Comparison of ENCODE assay signal across 13 mouse cellular contexts in the genomic region with DNA sequence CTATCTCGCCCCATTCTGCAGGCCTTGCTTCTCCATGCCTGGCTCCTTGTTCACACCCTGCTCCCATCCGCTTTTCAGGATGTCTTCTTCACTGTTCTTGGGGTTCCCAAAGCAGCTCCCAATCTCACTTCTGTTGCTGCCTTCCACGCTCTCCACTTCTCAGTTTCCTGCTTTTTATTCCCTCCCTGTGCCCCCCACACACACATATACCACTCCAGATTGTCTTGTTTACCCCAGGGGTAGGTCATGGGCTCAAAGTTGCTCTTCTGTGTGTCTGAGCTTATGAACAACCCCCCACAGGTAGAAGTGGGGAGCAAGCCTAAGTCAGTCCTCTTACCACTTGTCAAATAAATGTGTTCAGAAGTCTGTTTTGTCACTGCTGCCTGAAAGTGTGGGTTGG. TPM values are rescaled to one million over a fixed set of nuclear protein-coding genes. Genes with fewer than 3 reads are reported as not detected.
A peak's percentile ranks its signal among the peaks of the same experiment; 100 is the strongest.
DNase-seq lines count a peak whose midpoint lies in the region; ATAC-seq and TF ChIP-seq lines count a peak whose summit lies in the region.
"Had no signal": no experiment of that assay in that cellular context is flagged by ENCODE, and none has a peak within 500 bp of the region (broad histone marks: within the 10 kb centered on the region; RNA-seq: fewer than 3 reads in every experiment).

No protein-coding gene starts in this region.

- H3K9me3 ChIP-seq in hindbrain, embryonic 11.5 days (ENCODE audit: control insufficient read depth, low read length) = no peaks in the 10 kb centered on the region
- H3K9me3 ChIP-seq in hindbrain, postnatal 0 days (ENCODE audit: low read length) = no peaks in the 10 kb centered on the region
- no peaks in the 10 kb centered on the region for H3K9me3 ChIP-seq in embryonic facial prominence, embryonic 15.5 days (replicated peaks)
- no peaks in the 10 kb centered on the region for H3K9me3 ChIP-seq in hindbrain, embryonic 12.5 days (replicated peaks)
- H3K9me3 ChIP-seq in neural tube, embryonic 12.5 days = no peaks in the 10 kb centered on the region
- H3K9me3 ChIP-seq: lung, embryonic 15.5 days had no signal

- no peak for ATAC-seq in hindbrain, embryonic 11.5 days (ENCODE audit: low FRiP score)
- no peak for ATAC-seq in hindbrain, postnatal 0 days
- ATAC-seq in embryonic facial prominence, embryonic 15.5 days (ENCODE audit: insufficient number of reproducible peaks, low FRiP score, low TSS enrichment, low read depth) = no peak
- no peak for ATAC-seq in hindbrain, embryonic 12.5 days (ENCODE audit: low FRiP score)
- no peak for ATAC-seq in neural tube, embryonic 12.5 days (ENCODE audit: low FRiP score, low read depth)

- no peak overlapping the region for H3K4me3 ChIP-seq in hindbrain, embryonic 11.5 days (ENCODE audit: low read depth, low read length)
- H3K4me3 ChIP-seq in hindbrain, postnatal 0 days (ENCODE audit: low read length) = no peak overlapping the region
- H3K4me3 ChIP-seq in embryonic facial prominence, embryonic 15.5 days (replicated peaks) = no peak overlapping the region
- H3K4me3 ChIP-seq in hindbrain, embryonic 12.5 days = no peak overlapping the region
- H3K4me3 ChIP-seq in neural tube, embryonic 12.5 days = no peak overlapping the region

- H3K9ac ChIP-seq in hindbrain, embryonic 11.5 days (ENCODE audit: low read depth, low read length) = no peak overlapping the region
- H3K9ac ChIP-seq in hindbrain, postnatal 0 days (replicated peaks; ENCODE audit: low read length) = no peak overlapping the region
- H3K9ac ChIP-seq in embryonic facial prominence, embryonic 15.5 days = no peak overlapping the region
- H3K9ac ChIP-seq in hindbrain, embryonic 12.5 days = no peak overlapping the region
- no peak overlapping the region for H3K9ac ChIP-seq in neural tube, embryonic 12.5 days

- WGBS in hindbrain, embryonic 11.5 days = 64% methylated on average over 3 of the region's 3 CpGs
- WGBS in hindbrain, postnatal 0 days = 78% methylated on average over 3 of the region's 3 CpGs
- WGBS in embryonic facial prominence, embryonic 15.5 days = 78% methylated on average over 3 of the region's 3 CpGs
- 68% methylated on average over 3 of the region's 3 CpGs for WGBS in hindbrain, embryonic 12.5 days
- 81% methylated on average over 3 of the region's 3 CpGs for WGBS in neural tube, embryonic 12.5 days

- 0 out of 2 replicates have a peak overlapping the region, but pooled peaks have one; percentile 90 for H3K4me2 ChIP-seq in hindbrain, embryonic 11.5 days (replicated peaks; ENCODE audit: low read depth, low read length)
- H3K4me2 ChIP-seq in hindbrain, postnatal 0 days (ENCODE audit: low read depth, low read length) = no peak overlapping the region; the same call in 1 of the 2 replicates
- 0 out of 2 replicates have a peak overlapping the region, but pooled peaks have one; percentile 92 for H3K4me2 ChIP-seq in embryonic facial prominence, embryonic 15.5 days (replicated peaks)
- 0 out of 2 replicates have a peak overlapping the region, but pooled peaks have one; percentile 2 for H3K4me2 ChIP-seq in hindbrain, embryonic 12.5 days (replicated peaks)
- peak overlapping the region; percentile 93; the same call in 1 of the 2 replicates for H3K4me2 ChIP-seq in neural tube, embryonic 12.5 days (replicated peaks)

- TF ChIP-seq CTCF in hindbrain, postnatal 0 days (IDR thresholded peaks at IDR 0.05; ENCODE audit: low read depth) = no peak

- H3K4me1 ChIP-seq in hindbrain, embryonic 11.5 days (replicated peaks; ENCODE audit: control insufficient read depth, insufficient read depth, low read length) = peaks cover 19% of the 10 kb centered on the region
- H3K4me1 ChIP-seq in hindbrain, postnatal 0 days (ENCODE audit: insufficient read depth, low read length) = peaks cover 45% of the 10 kb centered on the region
- H3K4me1 ChIP-seq in embryonic facial prominence, embryonic 15.5 days = peaks cover 64% of the 10 kb centered on the region
- H3K4me1 ChIP-seq in hindbrain, embryonic 12.5 days = peaks cover 66% of the 10 kb centered on the region
- peaks cover 74% of the 10 kb centered on the region for H3K4me1 ChIP-seq in neural tube, embryonic 12.5 days

- H3K27ac ChIP-seq in hindbrain, embryonic 11.5 days (ENCODE audit: low read depth, low read length) = no peak overlapping the region
- H3K27ac ChIP-seq in hindbrain, postnatal 0 days = no peak overlapping the region
- H3K27ac ChIP-seq in embryonic facial prominence, embryonic 15.5 days (replicated peaks) = no peak overlapping the region
- H3K27ac ChIP-seq in hindbrain, embryonic 12.5 days = no peak overlapping the region
- H3K27ac ChIP-seq in neural tube, embryonic 12.5 days = no peak overlapping the region
- H3K27ac ChIP-seq: lung, embryonic 15.5 days had no signal

- DNase-seq in hindbrain, embryonic 11.5 days (ENCODE audit: low spot score) = no peak
- DNase-seq in hindbrain, postnatal 0 days (ENCODE audit: low spot score) = no peak
- no peak for DNase-seq in frontal cortex, adult 2 months (ENCODE audit: extremely low spot score in 1 of 2, low spot score in 1 of 2)
- no peak for DNase-seq in thymus, postnatal 10 days (ENCODE audit: low spot score in 2 of 2)
- DNase-seq: adrenal gland, postnatal 25 days; embryo, embryonic 11 days; kidney, adult 2 months had no signal

- peaks cover 16% of the 10 kb centered on the region; the same call in 1 of the 2 replicates for H3K27me3 ChIP-seq in hindbrain, embryonic 11.5 days (ENCODE audit: control insufficient read depth, insufficient read depth, low read length)
- no peaks in the 10 kb centered on the region for H3K27me3 ChIP-seq in hindbrain, postnatal 0 days (ENCODE audit: insufficient read depth, low read length)
- H3K27me3 ChIP-seq in embryonic facial prominence, embryonic 15.5 days = peaks cover 12% of the 10 kb centered on the region
- peaks cover 32% of the 10 kb centered on the region for H3K27me3 ChIP-seq in hindbrain, embryonic 12.5 days
- peaks cover 27% of the 10 kb centered on the region for H3K27me3 ChIP-seq in neural tube, embryonic 12.5 days (replicated peaks)
- H3K27me3 ChIP-seq: CH12.LX had no signal

- H3K36me3 ChIP-seq in hindbrain, embryonic 11.5 days (ENCODE audit: control insufficient read depth, insufficient read depth, low read length) = no peaks in the 10 kb centered on the region
- H3K36me3 ChIP-seq in hindbrain, postnatal 0 days (ENCODE audit: insufficient read depth, low read length) = no peaks in the 10 kb centered on the region
- H3K36me3 ChIP-seq in embryonic facial prominence, embryonic 15.5 days = 0 out of 2 replicates have a peak, but pooled peaks cover 4% of the 10 kb centered on the region
- 0 out of 2 replicates have a peak, but pooled peaks cover 3% of the 10 kb centered on the region for H3K36me3 ChIP-seq in hindbrain, embryonic 12.5 days
- 0 out of 2 replicates have a peak, but pooled peaks cover 6% of the 10 kb centered on the region for H3K36me3 ChIP-seq in neural tube, embryonic 12.5 days
- H3K36me3 ChIP-seq: lung, embryonic 15.5 days had no signal

RNA-seq across cellular contexts. Expression of gene Lix1l, which starts 1.5 kb away (rescaled TPM):
- 7.1 and 7.8 TPM in 2 replicates for polyA plus RNA-seq in hindbrain, embryonic 11.5 days (2014; fragmentation: Nextera tagmentation; extraction: Ambion mirVana)
- 45.0 and 48.4 TPM in 2 replicates for total RNA-seq in hindbrain, postnatal 0 days (2014; rRNA removed)
- 3.9 and 5.2 TPM in 2 replicates for polyA plus RNA-seq in hindbrain, postnatal 0 days (2015; fragmentation: Nextera tagmentation; extraction: Ambion mirVana)
- polyA plus RNA-seq in embryonic facial prominence, embryonic 15.5 days (2015; fragmentation: Nextera tagmentation; extraction: Ambion mirVana) = 8.7 and 10.1 TPM in 2 replicates
- 6.6 and 7.3 TPM in 2 replicates for polyA plus RNA-seq in hindbrain, embryonic 12.5 days (2016; fragmentation: Nextera tagmentation; extraction: Ambion mirVana)
- 6.7 and 7.2 TPM in 2 replicates for polyA plus RNA-seq in neural tube, embryonic 12.5 days (2016; fragmentation: Nextera tagmentation; extraction: Ambion mirVana)
- polyA plus RNA-seq in frontal cortex, adult 2 months (2012; rRNA removed) = 30.3 and 30.7 TPM in 2 replicates

RNA-seq across cellular contexts. Expression of gene Ankrd34a, which starts 3.0 kb away (rescaled TPM):
- 2.0 and 2.4 TPM in 2 replicates for polyA plus RNA-seq in hindbrain, embryonic 11.5 days (2014; fragmentation: Nextera tagmentation; extraction: Ambion mirVana)
- 26.4 and 29.6 TPM in 2 replicates for total RNA-seq in hindbrain, postnatal 0 days (2014; rRNA removed)
- 14.2 and 15.3 TPM in 2 replicates for polyA plus RNA-seq in hindbrain, postnatal 0 days (2015; fragmentation: Nextera tagmentation; extraction: Ambion mirVana)
- polyA plus RNA-seq in embryonic facial prominence, embryonic 15.5 days (2015; fragmentation: Nextera tagmentation; extraction: Ambion mirVana) = 2.2 and 3.0 TPM in 2 replicates
- 4.6 and 5.1 TPM in 2 replicates for polyA plus RNA-seq in hindbrain, embryonic 12.5 days (2016; fragmentation: Nextera tagmentation; extraction: Ambion mirVana)
- polyA plus RNA-seq in neural tube, embryonic 12.5 days (2016; fragmentation: Nextera tagmentation; extraction: Ambion mirVana) = 5.3 and 5.6 TPM in 2 replicates
- 50.2 and 57.4 TPM in 2 replicates for polyA plus RNA-seq in frontal cortex, adult 2 months (2012; rRNA removed)

RNA-seq across cellular contexts. Expression of gene Polr3gl, which starts 5.4 kb away (rescaled TPM):
- polyA plus RNA-seq in hindbrain, embryonic 11.5 days (2014; fragmentation: Nextera tagmentation; extraction: Ambion mirVana) = 15.4 and 16.6 TPM in 2 replicates
- total RNA-seq in hindbrain, postnatal 0 days (2014; rRNA removed) = 10.7 and 11.2 TPM in 2 replicates
- 31.9 and 32.9 TPM in 2 replicates for polyA plus RNA-seq in hindbrain, postnatal 0 days (2015; fragmentation: Nextera tagmentation; extraction: Ambion mirVana)
- 43.6 and 48.5 TPM in 2 replicates for polyA plus RNA-seq in embryonic facial prominence, embryonic 15.5 days (2015; fragmentation: Nextera tagmentation; extraction: Ambion mirVana)
- 40.0 and 42.3 TPM in 2 replicates for polyA plus RNA-seq in hindbrain, embryonic 12.5 days (2016; fragmentation: Nextera tagmentation; extraction: Ambion mirVana)
- 40.3 and 40.9 TPM in 2 replicates for polyA plus RNA-seq in neural tube, embryonic 12.5 days (2016; fragmentation: Nextera tagmentation; extraction: Ambion mirVana)
- polyA plus RNA-seq in frontal cortex, adult 2 months (2012; rRNA removed) = 67.3 and 84.3 TPM in 2 replicates

RNA-seq across cellular contexts. Expression of gene Gm16253, which starts 22.6 kb away (rescaled TPM):
- polyA plus RNA-seq in hindbrain, embryonic 11.5 days (2014; fragmentation: Nextera tagmentation; extraction: Ambion mirVana) = 0.46 and 0.70 TPM in 2 replicates
- not detected in 2 replicates for total RNA-seq in hindbrain, postnatal 0 days (2014; rRNA removed)
- polyA plus RNA-seq in hindbrain, postnatal 0 days (2015; fragmentation: Nextera tagmentation; extraction: Ambion mirVana) = 0.48 and 0.96 TPM in 2 replicates
- polyA plus RNA-seq in embryonic facial prominence, embryonic 15.5 days (2015; fragmentation: Nextera tagmentation; extraction: Ambion mirVana) = 1.5 and 2.0 TPM in 2 replicates
- polyA plus RNA-seq in hindbrain, embryonic 12.5 days (2016; fragmentation: Nextera tagmentation; extraction: Ambion mirVana) = 1.3 and 1.7 TPM in 2 replicates
- 1.6 and 3.0 TPM in 2 replicates for polyA plus RNA-seq in neural tube, embryonic 12.5 days (2016; fragmentation: Nextera tagmentation; extraction: Ambion mirVana)
- not detected in 2 replicates for polyA plus RNA-seq in frontal cortex, adult 2 months (2012; rRNA removed)
- total RNA-seq: adrenal gland, postnatal 25 days had no signal
- polyA plus RNA-seq: kidney, adult 2 months; urinary bladder, adult 2 months had no signal

RNA-seq across cellular contexts. Expression of gene Rbm8a, which starts 30.3 kb away (rescaled TPM):
- 172 and 178 TPM in 2 replicates for polyA plus RNA-seq in hindbrain, embryonic 11.5 days (2014; fragmentation: Nextera tagmentation; extraction: Ambion mirVana)
- 14.9 and 17.0 TPM in 2 replicates for total RNA-seq in hindbrain, postnatal 0 days (2014; rRNA removed)
- polyA plus RNA-seq in hindbrain, postnatal 0 days (2015; fragmentation: Nextera tagmentation; extraction: Ambion mirVana) = 114 TPM in 2 replicates
- 119 and 121 TPM in 2 replicates for polyA plus RNA-seq in embryonic facial prominence, embryonic 15.5 days (2015; fragmentation: Nextera tagmentation; extraction: Ambion mirVana)
- 142 and 152 TPM in 2 replicates for polyA plus RNA-seq in hindbrain, embryonic 12.5 days (2016; fragmentation: Nextera tagmentation; extraction: Ambion mirVana)
- polyA plus RNA-seq in neural tube, embryonic 12.5 days (2016; fragmentation: Nextera tagmentation; extraction: Ambion mirVana) = 146 and 147 TPM in 2 replicates
- 37.4 and 40.3 TPM in 2 replicates for polyA plus RNA-seq in frontal cortex, adult 2 months (2012; rRNA removed)
